ENCODE assay signal across 21 mouse cellular contexts in genomic region chr11:118455788-118456187, GRCm38 (mm10). TPM values are rescaled to one million over a fixed set of nuclear protein-coding genes. Genes with fewer than 3 reads are reported as not detected.
DNase-seq lines count a peak whose midpoint lies in the region; TF ChIP-seq lines count a peak whose summit lies in the region.
"Had no signal": no experiment of that assay in that cellular context is flagged by ENCODE, and none has a peak within 500 bp of the region (broad histone marks: within the 10 kb centered on the region; RNA-seq: fewer than 3 reads in every experiment).

No protein-coding gene starts in this region.

- 84% methylated on average over 6 of the region's 6 CpGs for WGBS in cerebellum, adult 2 months

- no peak for TF ChIP-seq CTCF in gastrocnemius, adult 2 months (IDR thresholded peaks at IDR 0.05)
- TF ChIP-seq CTCF in cerebellum, adult 2 months (IDR thresholded peaks at IDR 0.05; ENCODE audit: borderline replicate concordance, insufficient read depth, low read depth, low read length), result no peak

- no peak for TF ChIP-seq POLR2A in cerebellum, adult 2 months (IDR thresholded peaks at IDR 0.05; ENCODE audit: borderline replicate concordance, insufficient read depth, low read length)

- DNase-seq in gastrocnemius, adult 2 months, result no peak
- DNase-seq in gastrocnemius, postnatal 25 days, result no peak
- no peak for DNase-seq in cerebellum, adult 2 months
- no peak for DNase-seq in adipocyte (ENCODE audit: low spot score)
- DNase-seq: adrenal gland, adult 8-10 months; adrenal gland, postnatal 14 days; adrenal gland, postnatal 36 days; B cell, adult 2 months; cerebellum, adult 11-12 months; cerebellum, adult 8-10 months; cerebellum, adult 9-11 months; cerebellum, postnatal 14 days; cerebellum, postnatal 36 days; forebrain, postnatal 0 days had no signal

- peaks cover 32% of the 10 kb centered on the region for H3K4me1 ChIP-seq in brown adipose tissue, adult 24 weeks (ENCODE audit: control insufficient read depth, insufficient read depth, insufficient read length, low read length)
- peaks cover 2% of the 10 kb centered on the region; the same call in 1 of the 2 replicates for H3K4me1 ChIP-seq in cerebellum, adult 2 months (ENCODE audit: control insufficient read depth, insufficient read depth, low read length)
- H3K4me1 ChIP-seq: embryonic facial prominence, embryonic 12.5 days; forebrain, embryonic 13.5 days; forebrain, embryonic 15.5 days had no signal

- H3K27me3 ChIP-seq in cerebellum, adult 2 months (ENCODE audit: control insufficient read depth, insufficient read depth, low read length), result no peaks in the 10 kb centered on the region
- H3K27me3 ChIP-seq: embryonic facial prominence, embryonic 12.5 days; forebrain, embryonic 13.5 days; forebrain, embryonic 15.5 days had no signal

- intact Hi-C loops in gastrocnemius, adult 2 months (cut with DNase I), result no loop called here

- peak overlapping the region; percentile 67 for H3K27ac ChIP-seq in gastrocnemius, adult 2 months
- H3K27ac ChIP-seq in brown adipose tissue, adult 24 weeks (replicated peaks; ENCODE audit: low read depth, low read length), result peak overlapping the region; percentile 35; the same call in 1 of the 2 replicates
- H3K27ac ChIP-seq in cerebellum, adult 2 months (ENCODE audit: insufficient read depth, low read length), result no peak overlapping the region
- H3K27ac ChIP-seq: embryonic facial prominence, embryonic 10.5 days; embryonic facial prominence, embryonic 12.5 days; forebrain, embryonic 13.5 days; forebrain, embryonic 15.5 days had no signal

- H3K4me3 ChIP-seq in gastrocnemius, adult 2 months, result no peak overlapping the region
- H3K4me3 ChIP-seq in brown adipose tissue, adult 24 weeks (ENCODE audit: insufficient read depth, low read depth, low read length), result no peak overlapping the region
- H3K4me3 ChIP-seq in cerebellum, adult 2 months (replicated peaks; ENCODE audit: insufficient read depth, low read depth, low read length), result no peak overlapping the region
- H3K4me3 ChIP-seq: embryonic facial prominence, embryonic 10.5 days; embryonic facial prominence, embryonic 12.5 days; forebrain, embryonic 13.5 days; forebrain, embryonic 15.5 days had no signal

RNA-seq across cellular contexts. Expression of gene Engase, which starts 20.8 kb away (rescaled TPM):
- total RNA-seq in gastrocnemius, adult 2 months (2021), result 1 to 10 TPM; 4.3 to 6.2 TPM
- 1 to 10 TPM; 5.4 to 9.5 TPM for total RNA-seq in gastrocnemius, postnatal 25 days (2021)
- polyA plus RNA-seq in brown adipose tissue, adult 24 weeks (2012; ENCODE audit: insufficient read depth, insufficient read length, missing spikeins), result 4.1 and 8.7 TPM in 2 replicates
- polyA plus RNA-seq in cerebellum, adult 2 months (2012; rRNA removed), result 8.3 and 9.3 TPM in 2 replicates

RNA-seq across cellular contexts. Expression of gene C1qtnf1, which starts 27.8 kb away (rescaled TPM):
- 10 to 100 TPM in 1 of 2 experiments, 1 to 10 TPM in 1; 7.9 to 12.6 TPM for total RNA-seq in gastrocnemius, adult 2 months (2021)
- 10 to 100 TPM in 1 of 2 experiments, 1 to 10 TPM in 1; 9.2 to 13.4 TPM for total RNA-seq in gastrocnemius, postnatal 25 days (2021)
- 9.1 and 14.7 TPM in 2 replicates for polyA plus RNA-seq in brown adipose tissue, adult 24 weeks (2012; ENCODE audit: insufficient read depth, insufficient read length, missing spikeins)
- polyA plus RNA-seq in cerebellum, adult 2 months (2012; rRNA removed), result 1.5 and 1.7 TPM in 2 replicates
- polyA plus RNA-seq: CD4-positive, CD25-positive, alpha-beta regulatory T cell, adult 4 months; G1E had no signal

RNA-seq across cellular contexts. Expression of gene Cant1, which starts 36.9 kb away (rescaled TPM):
- 10 to 100 TPM; 10.7 to 11.6 TPM for total RNA-seq in gastrocnemius, adult 2 months (2021)
- 1 to 10 TPM; 9.3 to 9.9 TPM for total RNA-seq in gastrocnemius, postnatal 25 days (2021)
- 11.4 and 12.1 TPM in 2 replicates for polyA plus RNA-seq in brown adipose tissue, adult 24 weeks (2012; ENCODE audit: insufficient read depth, insufficient read length, missing spikeins)
- polyA plus RNA-seq in cerebellum, adult 2 months (2012; rRNA removed), result 41.8 and 42.6 TPM in 2 replicates

RNA-seq across cellular contexts. Expression of gene Lgals3bp, which starts 53.9 kb away (rescaled TPM):
- total RNA-seq in gastrocnemius, adult 2 months (2021), result 10 to 100 TPM; 12.0 to 17.0 TPM
- 10 to 100 TPM; 11.0 to 14.7 TPM for total RNA-seq in gastrocnemius, postnatal 25 days (2021)
- 86.8 and 88.8 TPM in 2 replicates for polyA plus RNA-seq in brown adipose tissue, adult 24 weeks (2012; ENCODE audit: insufficient read depth, insufficient read length, missing spikeins)
- 23.6 and 24.9 TPM in 2 replicates for polyA plus RNA-seq in cerebellum, adult 2 months (2012; rRNA removed)
